Mouse (Mus musculus): ENCODE data around the gene Nkd2.

Gene Nkd2

GRCm38 (mm10) chr13:73822187-73822800 lies 25.1 kb downstream of the Nkd2 start:
- in situ Hi-C loops (cut with MboI; ENCODE audit: low pct_unique_long_range_greater_than_20kb in 1 of 2, low sequenced_read_pairs in 2 of 2, unreplicated experiment in 1 of 2): no loop called here

- in situ Hi-C loops (cut with MboI; ENCODE audit: low pct_unique_long_range_greater_than_20kb in 1 of 2, low sequenced_read_pairs in 2 of 2, unreplicated experiment in 1 of 2): no loop called here
Observed at GRCm38 (mm10) chr13:73821251-73821650, 26.2 kb downstream of the Nkd2 start.

- in situ Hi-C loops (cut with MboI; ENCODE audit: low pct_unique_long_range_greater_than_20kb in 1 of 2, low sequenced_read_pairs in 2 of 2, unreplicated experiment in 1 of 2): no loop called here
Observed at GRCm38 (mm10) chr13:73818921-73819320, 28.5 kb downstream of the Nkd2 start.

GRCm38 (mm10) chr13:73816338-73816737 lies 31.1 kb downstream of the Nkd2 start:
- in situ Hi-C loops (cut with MboI; ENCODE audit: low pct_unique_long_range_greater_than_20kb in 1 of 2, low sequenced_read_pairs in 2 of 2, unreplicated experiment in 1 of 2): no loop called here

DNA sequence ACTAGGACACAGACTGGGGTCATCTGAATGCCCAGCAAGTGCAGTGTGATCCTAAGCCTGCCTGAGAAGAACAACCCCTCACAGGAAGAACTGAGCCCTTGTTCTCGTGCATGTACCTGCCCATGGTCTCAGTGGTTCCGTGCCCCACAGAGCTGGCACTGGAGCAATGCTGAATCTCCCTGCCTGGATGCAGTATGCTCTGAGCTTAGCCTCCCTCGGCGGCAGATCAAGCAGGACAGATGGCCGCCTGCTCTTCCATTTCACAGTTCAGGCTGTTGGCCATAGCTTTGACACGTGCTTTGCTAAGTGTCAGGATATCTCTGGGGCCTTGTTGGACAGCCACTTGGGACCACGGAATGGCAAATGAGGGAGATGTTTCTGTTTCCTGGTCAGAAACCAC lies 33.2 kb downstream of the Nkd2 start:
- in situ Hi-C loops (cut with MboI; ENCODE audit: low pct_unique_long_range_greater_than_20kb in 1 of 2, low sequenced_read_pairs in 2 of 2, unreplicated experiment in 1 of 2): no loop called here

GRCm38 (mm10) chr13:73812936-73813335 lies 34.5 kb downstream of the Nkd2 start:
- in situ Hi-C loops (cut with MboI; ENCODE audit: low pct_unique_long_range_greater_than_20kb in 1 of 2, low sequenced_read_pairs in 2 of 2, unreplicated experiment in 1 of 2): no loop called here

GRCm38 (mm10) chr13:73804914-73805313 lies 42.5 kb downstream of the Nkd2 start:
- in situ Hi-C loops (cut with MboI; ENCODE audit: low pct_unique_long_range_greater_than_20kb in 1 of 2, low sequenced_read_pairs in 2 of 2, unreplicated experiment in 1 of 2): no loop called here

- in situ Hi-C loops (cut with MboI; ENCODE audit: low pct_unique_long_range_greater_than_20kb in 1 of 2, low sequenced_read_pairs in 2 of 2, unreplicated experiment in 1 of 2): no loop called here
Observed at GRCm38 (mm10) chr13:73803450-73804178, 43.8 kb downstream of the Nkd2 start.

DNA sequence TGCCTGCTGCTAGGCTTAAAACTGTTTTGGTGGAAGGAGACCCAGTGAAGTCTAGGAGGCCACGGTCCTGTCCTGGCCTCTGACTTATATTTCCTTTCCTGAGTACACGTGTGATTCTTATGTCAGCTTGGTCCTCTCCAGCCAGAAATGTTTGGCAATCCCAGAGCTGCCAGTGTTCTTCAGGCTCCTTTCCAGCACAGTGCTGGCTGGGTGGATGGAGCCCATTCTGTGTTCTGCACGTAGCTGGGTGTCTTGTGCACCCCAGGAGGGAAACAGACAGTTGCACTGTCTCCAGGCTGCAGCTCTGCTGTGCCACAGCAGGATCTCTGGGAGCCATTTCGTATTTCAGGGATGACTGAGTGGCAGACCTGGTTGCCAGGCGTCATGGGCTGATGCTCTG lies 48.3 kb downstream of the Nkd2 start:
- in situ Hi-C loops (cut with MboI; ENCODE audit: low pct_unique_long_range_greater_than_20kb in 1 of 2, low sequenced_read_pairs in 2 of 2, unreplicated experiment in 1 of 2): no loop called here

GRCm38 (mm10) chr13:73793171-73793570 lies 54.3 kb downstream of the Nkd2 start:
- in situ Hi-C loops (cut with MboI; ENCODE audit: low pct_unique_long_range_greater_than_20kb in 1 of 2, low sequenced_read_pairs in 2 of 2, unreplicated experiment in 1 of 2): no loop called here

DNA sequence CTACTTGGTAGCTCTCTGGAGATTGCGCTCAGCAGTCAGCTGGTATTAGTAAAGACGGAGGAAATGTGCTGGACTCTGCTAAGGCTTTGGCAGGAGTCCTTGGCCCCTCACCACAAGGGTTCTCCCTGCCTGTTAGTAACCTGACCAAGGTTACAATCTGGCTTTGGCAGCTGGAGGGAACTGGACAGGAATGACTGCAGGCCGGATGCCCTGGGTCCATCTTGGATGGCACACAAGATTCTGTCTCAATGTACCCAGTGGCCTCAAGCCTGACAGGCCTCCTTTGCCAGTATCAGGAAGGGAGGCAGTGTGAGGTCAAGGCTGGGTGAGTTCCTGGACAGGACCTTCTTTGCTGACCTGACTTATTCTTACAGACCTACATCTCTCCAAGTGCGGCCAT lies 55.3 kb downstream of the Nkd2 start:
- in situ Hi-C loops (cut with MboI; ENCODE audit: low pct_unique_long_range_greater_than_20kb in 1 of 2, low sequenced_read_pairs in 2 of 2, unreplicated experiment in 1 of 2): no loop called here

- in situ Hi-C loops (cut with MboI; ENCODE audit: low pct_unique_long_range_greater_than_20kb in 1 of 2, low sequenced_read_pairs in 2 of 2, unreplicated experiment in 1 of 2): no loop called here
Observed at GRCm38 (mm10) chr13:73782486-73782885, 64.9 kb downstream of the Nkd2 start.

- in situ Hi-C loops (cut with MboI; ENCODE audit: low pct_unique_long_range_greater_than_20kb in 1 of 2, low sequenced_read_pairs in 2 of 2, unreplicated experiment in 1 of 2): no loop called here
Observed at GRCm38 (mm10) chr13:73777578-73777977, 69.9 kb downstream of the Nkd2 start.

DNA sequence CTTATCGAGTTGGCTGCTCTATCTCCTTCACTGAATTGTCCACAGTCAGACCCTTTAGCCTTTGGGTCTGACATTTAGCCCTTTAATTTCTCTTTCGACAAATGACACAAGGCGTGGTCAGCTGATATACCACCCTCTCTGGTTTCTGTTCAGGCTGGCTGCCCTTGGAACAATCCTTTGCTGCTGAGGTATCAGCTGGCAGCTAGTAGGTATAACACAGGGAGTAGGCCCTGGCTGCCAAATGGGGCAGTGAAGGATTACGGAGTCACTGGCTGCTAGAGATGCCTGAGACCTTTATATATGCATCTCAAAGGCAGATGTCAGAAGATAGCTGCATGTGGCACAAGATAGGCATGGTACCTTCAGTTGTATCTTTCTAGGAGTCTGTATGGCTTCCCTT lies 71.6 kb downstream of the Nkd2 start:
- in situ Hi-C loops (cut with MboI; ENCODE audit: low pct_unique_long_range_greater_than_20kb in 1 of 2, low sequenced_read_pairs in 2 of 2, unreplicated experiment in 1 of 2): no loop called here

DNA sequence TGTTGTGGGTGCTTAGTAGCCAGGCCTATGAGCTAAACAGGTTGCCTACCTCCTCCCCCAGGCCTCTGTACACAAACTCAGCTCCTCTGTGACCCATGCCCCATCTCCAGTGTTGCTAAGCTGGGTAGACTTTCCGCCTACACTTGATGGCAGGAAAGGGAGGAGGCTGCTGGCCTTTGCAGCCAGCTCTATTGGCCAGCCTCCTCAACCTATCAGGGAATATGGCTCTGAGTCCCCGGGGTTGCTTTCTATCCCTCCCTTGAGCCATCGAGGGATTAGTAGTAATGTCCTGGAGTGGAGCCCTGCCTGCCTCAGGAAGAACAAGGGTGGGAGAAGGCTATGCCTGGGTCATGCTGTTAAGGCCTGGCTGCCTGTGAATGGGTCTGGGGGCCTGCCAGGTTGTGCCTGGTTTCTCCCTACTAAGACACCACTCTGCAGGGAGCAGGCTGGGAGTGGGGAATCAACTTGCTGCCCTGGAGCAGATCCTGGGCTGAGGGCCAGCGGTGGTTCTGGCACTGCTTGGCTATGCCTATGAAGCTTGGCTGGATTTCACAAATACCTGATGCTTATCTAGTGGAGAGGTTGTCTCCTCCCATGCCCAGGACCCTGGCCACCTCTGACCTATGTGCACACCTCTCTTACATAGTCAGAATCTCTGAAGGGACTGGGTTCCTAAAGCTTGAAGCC lies 73.8 kb downstream of the Nkd2 start:
- in situ Hi-C loops (cut with MboI; ENCODE audit: low pct_unique_long_range_greater_than_20kb in 1 of 2, low sequenced_read_pairs in 2 of 2, unreplicated experiment in 1 of 2): no loop called here

DNA sequence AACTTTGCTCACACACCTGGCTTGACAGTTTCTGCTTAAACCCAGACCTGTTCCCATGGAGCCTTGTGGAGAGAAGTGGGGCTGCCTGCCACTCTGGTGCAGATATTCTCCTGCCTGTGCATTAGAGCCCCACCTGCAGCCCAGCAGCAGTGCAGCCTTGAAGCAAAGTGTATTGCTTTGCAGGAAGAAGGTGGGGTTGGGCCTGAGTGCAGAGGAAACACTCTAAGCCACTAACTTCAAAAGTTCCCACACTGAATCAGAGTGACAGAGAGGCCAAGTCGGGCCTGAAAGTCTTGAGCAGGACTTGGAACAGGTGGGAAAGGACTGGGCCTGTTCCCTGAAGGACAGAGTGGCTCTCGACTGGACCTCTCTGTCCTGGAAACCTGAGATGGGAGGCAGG lies 74.8 kb downstream of the Nkd2 start:
- in situ Hi-C loops (cut with MboI; ENCODE audit: low pct_unique_long_range_greater_than_20kb in 1 of 2, low sequenced_read_pairs in 2 of 2, unreplicated experiment in 1 of 2): no loop called here

GRCm38 (mm10) chr13:73771131-73771530 lies 76.3 kb downstream of the Nkd2 start:
- in situ Hi-C loops (cut with MboI; ENCODE audit: low pct_unique_long_range_greater_than_20kb in 1 of 2, low sequenced_read_pairs in 2 of 2, unreplicated experiment in 1 of 2): no loop called here

GRCm38 (mm10) chr13:73769916-73770682 lies 77.3 kb downstream of the Nkd2 start:
- in situ Hi-C loops (cut with MboI; ENCODE audit: low pct_unique_long_range_greater_than_20kb in 1 of 2, low sequenced_read_pairs in 2 of 2, unreplicated experiment in 1 of 2): no loop called here

Measured in mouse embryonic stem cell (cell line).